Mouse (Mus musculus) heart, adult 2 months (tissue): ENCODE results near the gene Emp1.

Experiments
- CTCF ChIP-seq: fragments of 200-600 bp; IDR thresholded peaks from 2 replicates; pipeline ENCODE4 v1.8.1; 2022; ENCODE audit warnings: antibody characterized with exemption, mild to moderate bottlenecking, moderate library complexity
- POLR2A ChIP-seq: fragments of 200-500 bp; IDR thresholded peaks from 2 replicates; pipeline ENCODE4 v1.6.1; 2011; ENCODE audit warnings: mild to moderate bottlenecking, low read depth, low read length, control low read depth; ENCODE audit not compliant: insufficient read depth

GRCm38 (mm10) chr6:135324111-135324510 is 38.2 kb upstream of the Emp1 start:
- TF ChIP-seq CTCF (no peak), POLR2A (no peak)
